Mouse (Mus musculus) cerebellum, postnatal 36 days (tissue): ENCODE data around the gene Gm49711.

Experiments
- DNase-seq, 2 experiments: peaks; one replicate each; pipeline ENCODE4 v3.0.0; 2021 to 2022; ENCODE audit warnings: mixed read lengths in 2 of 2

Gm49711 gene

DNA sequence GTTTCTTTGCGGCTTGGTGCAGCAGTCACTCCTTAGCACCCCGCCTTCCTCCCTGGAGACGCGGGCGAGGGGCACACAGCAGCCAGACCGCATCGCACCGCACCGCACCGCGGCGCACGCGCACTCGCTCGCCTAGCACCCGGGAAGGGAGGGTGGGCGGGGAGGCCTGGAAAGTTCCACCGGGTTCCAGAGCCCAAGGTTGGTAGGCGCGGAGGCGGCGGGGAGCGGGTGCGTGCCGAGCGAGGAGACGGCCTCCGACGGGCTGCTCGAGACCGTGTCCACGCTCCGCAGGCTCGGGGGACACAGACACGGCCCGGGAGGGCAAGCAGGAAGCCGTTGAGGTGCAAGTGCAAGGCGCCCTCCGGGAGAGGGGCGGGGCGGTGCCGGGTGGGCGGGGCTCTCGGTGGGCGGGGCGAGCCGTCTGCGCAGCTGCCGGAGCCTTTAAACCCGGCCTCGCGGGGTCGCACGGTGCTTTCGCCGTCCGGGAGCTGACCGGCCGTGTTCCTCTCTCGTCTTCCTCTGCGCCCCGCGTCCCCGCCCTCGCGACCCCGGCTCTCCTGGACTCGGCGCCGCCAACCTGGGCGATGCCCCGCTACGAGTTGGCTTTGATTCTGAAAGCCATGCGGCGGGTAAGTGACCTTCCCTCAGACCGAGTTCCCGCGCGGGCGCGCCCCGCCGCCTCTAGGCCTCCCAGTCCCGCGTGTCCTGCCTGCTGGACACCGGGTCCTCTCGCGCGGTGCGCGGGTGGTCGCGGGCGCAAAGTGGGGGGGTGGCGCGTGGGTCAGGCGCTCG, at the start of gene Gm49711, which contains the start of the genes Mrps6 and Slc5a3:
Gene Gm49711, plus strand, starts transcription at position 465 of the 792 bp plus-strand sequence.
Gene Mrps6, plus strand, starts transcription at position 419 of the 792 bp plus-strand sequence.
Gene Slc5a3, plus strand, starts transcription at position 471 of the 792 bp plus-strand sequence.
- DNase-seq = peak; percentile 84 to 85

DNA sequence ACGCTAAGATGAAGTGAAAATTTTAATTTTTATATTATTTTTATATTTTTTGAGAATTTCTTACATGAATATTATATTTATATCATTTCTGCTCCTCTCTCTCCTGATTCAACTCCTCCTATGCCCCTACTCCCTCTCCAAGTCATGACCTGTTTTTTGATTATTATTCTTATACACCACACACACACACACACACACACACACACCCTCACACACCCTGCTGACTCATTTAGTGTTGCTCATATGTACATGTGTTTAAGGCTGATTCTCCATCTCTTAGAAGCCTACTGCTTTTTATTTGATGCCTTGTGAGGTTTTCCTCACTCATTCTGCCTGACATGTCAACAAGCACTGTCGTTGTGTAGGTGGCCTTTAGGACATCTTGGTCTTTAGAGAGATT, 48.5 kb upstream of the Gm49711 start:
- DNase-seq = no peak

DNA sequence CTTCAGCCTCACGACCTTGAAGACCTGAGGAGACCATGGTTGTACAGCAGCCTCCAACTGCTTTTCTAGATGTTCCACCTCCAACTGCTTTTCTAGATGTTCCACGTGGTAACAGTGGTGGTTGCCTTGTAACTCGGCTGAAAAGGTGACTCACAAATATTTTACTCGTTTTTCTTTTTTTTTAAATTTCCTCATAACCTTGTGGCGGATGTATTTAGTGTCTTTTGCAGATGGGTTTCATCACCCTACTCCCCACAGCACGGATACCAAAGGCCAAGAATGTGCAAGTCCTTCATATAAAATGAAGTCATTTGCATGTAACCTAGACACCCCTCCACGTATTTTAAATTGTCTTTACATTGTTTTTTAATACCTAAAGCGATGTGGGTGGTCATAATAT, 41.3 kb upstream of the Gm49711 start:
- DNase-seq = no peak

DNA sequence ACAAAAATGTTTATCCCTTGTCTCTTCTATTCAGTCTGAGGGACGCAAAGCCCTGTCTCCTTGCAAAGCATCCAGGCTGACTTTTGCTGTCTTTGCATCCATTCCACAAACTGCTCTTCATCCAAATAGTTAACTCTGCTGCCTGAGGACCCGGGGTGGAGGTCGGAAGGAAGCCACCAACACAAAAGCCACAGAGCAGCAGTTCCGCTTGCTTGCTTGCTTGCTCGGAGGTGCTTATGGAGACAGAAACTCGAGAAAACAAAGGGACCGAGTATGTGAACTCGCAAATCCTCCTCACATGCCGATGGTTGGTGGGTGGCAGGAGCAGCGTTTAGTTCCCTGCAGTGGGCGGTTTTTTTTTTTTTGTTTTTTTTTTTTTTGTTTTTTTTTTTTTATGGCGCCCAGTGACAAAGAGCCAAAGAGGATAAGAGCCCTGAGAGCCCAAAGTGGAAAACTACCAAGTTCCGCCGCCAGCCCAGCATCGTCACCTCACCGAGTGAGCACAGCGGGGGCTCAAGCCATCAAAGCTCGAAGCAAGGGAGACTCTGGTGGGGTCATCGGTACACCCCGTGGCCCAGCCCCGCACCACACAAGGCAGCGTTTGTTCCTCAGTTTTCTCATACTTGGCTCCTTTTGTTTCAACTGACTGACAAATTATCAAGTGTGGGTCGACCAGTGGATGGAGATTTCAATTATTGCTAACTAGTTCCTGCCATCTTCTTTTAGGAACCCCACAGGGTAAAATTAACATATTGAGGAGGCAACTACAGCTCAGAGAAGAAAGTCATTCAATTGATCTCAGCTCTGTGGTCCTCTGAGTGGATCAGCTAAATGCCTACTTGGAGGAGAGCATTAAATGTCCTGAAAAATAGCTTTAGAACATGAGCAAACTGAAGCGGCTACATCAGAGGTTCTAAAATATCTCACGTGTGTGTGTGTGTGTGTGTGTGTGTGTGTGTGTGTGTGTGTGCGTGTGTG, 38.7 kb upstream of the Gm49711 start:
- peak; percentile 18 to 24 for DNase-seq

DNA sequence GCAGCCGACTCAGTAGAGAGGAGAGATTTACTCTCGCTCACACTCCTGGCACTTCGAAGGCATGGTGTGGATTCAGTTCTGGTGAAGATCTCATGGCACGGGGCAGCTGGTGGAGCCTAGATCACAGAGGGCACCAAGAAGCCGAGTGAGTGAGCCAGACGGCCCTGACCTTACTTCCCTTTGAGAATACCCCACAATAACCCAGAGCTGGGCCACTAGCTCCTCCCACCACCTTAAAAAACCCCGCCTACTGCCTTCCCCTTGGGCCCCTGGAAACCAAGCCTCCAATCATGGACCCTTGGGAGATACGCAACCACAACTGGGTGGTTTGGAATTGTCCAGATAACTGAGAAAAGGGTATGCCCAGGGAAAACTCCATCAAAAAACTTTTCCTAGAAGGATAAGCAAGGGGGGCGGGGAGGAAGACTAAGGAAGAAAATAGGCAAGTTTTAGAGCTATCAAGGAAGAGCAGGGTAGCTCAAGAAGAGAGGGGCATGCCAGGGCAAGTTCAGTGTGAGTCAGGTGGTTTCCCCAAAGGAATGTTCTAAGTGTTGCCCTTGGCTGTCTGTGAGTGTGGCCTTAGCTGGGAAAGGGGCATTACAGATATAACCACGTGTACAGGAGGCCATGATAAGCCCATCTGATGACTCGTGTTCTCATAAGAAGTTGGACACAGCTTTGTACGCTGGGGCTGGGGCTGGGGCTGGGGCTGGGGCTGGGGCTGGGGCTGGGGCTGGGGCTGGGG, 36.3 kb upstream of the Gm49711 start:
- no peak for DNase-seq

DNA sequence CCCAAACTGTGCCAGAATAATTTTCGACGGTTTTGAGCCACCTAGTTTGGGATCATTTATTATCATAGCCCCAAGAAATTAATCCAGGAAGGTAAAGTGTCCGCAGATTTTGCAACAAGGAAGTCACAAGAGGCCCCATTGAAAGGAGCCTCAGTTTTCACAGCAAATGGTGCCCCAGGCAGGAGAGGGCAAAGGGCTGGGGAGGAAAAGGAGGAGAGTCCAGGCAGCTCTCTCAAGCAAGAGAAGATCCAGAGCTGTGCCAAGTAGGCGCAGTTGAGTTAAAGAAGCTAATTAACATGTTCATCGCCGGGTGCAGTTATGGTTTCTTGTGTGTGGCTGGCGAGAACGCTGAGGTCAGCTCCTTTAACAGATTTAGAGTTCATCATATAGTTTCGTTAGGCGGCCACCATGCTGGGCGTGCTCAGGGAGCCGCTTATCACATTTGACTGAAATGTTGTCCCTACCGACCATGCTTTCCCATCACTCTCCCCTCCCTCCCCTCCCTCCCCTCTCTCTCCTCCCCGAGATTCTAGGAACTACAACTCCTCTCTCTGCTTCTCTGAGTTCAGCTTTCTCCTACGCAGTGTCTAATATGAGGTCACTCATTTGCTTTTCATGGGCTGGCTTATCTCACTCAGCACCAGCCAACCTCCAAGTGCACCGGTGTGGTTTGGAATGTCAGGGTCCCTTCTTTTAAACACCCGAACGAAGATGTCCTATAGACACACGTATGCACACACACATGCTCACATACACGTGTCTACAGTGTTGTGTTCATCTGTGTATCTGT, 35.4 kb upstream of the Gm49711 start:
- no peak for DNase-seq

DNA sequence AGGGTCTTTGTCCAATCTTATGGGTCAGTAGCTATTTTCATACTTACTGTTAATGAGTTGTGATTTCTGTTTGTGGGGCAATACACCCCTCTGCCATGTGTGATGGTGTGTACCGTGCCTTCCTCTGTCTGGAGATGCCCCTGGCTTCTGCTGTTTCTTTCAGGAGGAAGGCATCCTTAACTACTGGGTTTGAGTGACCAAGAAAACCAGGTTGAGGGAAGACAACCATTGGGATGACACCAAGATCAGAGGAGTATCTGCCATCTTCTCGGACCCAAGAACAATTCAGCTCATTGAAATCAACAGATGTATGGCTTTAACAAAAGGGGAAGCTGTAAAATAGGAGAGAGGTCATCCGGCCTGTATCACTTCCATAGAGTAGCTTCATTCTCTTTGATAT, 24.8 kb upstream of the Gm49711 start:
- no peak for DNase-seq

DNA sequence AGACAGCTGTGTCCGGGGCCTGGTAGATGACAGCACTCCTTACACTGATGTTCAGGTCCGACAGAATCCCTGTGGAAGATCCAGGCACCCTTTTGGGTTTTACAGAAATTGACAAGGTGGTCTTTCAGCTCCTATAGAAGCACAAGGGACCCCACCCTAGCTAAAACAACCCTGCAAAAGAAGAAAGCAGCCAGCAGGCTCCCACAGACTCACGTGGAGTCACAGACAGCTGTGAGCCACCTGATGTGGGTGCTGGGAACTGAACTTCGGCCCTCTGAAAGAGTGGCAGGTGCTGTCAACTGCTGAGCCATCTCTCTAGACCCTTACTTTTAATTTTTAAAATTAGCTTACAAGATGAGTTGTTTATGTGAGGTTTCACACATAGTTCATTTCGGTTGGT, 23.4 kb upstream of the Gm49711 start:
- no peak for DNase-seq

DNA sequence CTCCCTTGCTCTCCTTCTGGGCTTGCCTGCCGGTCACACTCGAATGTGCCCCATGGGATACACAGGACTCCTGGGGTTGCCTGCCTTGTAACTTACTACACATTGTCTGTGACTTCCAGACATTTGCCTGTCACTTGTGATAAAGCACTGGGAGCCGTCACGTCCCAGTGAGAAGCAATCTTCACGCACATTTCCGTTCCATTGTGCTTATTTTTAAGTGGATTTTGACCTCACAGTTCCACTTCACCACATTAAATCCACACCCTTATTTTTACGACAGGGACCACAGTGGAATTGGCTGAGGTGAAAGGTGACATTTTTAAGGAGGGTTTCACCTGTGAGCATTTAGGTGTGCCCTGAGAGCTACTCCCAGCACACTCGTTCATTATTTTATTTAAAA, 21.4 kb upstream of the Gm49711 start:
- DNase-seq = no peak

DNA sequence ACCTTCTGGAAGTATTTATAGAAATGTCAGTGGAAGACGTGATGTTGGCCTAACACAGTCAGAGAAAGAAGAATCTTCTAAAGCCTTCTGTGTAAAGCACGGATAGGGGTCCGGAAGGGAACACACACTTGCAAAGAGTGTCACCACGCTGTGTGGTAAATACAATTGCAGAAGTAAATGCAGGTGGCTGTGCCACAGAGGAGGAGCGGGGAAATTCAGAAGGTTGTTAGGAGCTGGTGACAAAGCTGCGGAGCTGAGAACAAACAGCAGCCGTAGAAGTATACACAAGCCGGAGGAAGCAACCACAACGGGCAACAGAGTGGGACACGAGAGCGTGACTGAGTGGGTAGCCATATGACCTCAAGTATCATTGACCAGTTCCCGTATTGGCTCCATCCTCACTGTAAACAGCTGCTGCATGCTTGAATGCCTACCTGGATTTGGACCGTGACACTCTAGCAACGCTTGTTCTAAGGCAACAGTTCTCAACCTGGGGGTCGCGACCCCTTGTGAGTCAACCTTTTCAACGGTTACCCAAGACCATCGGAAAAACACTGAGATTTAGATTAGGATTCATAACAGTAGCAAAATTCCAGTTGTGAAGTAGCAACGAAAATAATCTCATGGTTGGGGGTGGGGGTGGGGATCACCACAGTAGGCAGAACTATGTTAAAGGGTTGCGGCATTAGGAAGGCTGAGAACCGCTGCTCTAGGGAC, 20.1 kb upstream of the Gm49711 start:
- no peak for DNase-seq

DNA sequence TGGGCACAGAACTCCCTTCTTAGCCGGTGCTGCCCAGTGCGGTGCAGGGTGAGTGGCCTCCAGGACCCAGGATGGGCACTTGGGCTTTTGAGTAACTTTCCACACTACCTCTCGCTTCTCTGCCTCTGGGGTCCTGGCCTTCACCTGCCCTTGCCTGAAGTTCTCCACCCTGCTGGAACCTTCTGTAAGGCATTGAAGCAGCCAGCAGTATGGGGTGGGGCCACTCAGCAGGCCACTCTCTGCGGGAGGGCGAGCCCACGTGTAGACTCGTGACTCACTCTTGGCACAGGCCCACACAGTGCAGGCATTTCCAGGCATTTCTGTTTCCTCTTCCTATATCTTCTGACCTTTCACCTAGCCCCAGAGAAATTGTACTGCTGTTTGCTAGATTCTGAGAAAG, 18.7 kb upstream of the Gm49711 start:
- DNase-seq = no peak

DNA sequence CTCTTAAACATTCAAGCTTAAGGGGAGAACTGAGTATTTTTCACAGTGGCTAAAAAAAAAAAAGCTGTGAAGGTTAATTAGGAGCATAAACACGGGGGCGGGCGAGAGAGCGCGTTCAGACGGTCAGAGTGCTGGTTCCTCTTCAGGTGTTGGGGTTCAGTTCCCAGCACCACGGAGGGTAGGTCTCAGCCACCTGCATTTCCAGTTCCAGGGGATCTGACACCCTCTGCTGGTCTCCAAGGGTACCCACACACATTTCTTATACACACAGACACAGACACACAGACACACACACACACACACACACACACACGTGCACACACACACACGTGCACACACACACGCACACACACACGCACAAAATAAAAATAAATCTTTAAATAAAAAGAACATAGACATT, 18.1 kb upstream of the Gm49711 start:
- DNase-seq = no peak

DNA sequence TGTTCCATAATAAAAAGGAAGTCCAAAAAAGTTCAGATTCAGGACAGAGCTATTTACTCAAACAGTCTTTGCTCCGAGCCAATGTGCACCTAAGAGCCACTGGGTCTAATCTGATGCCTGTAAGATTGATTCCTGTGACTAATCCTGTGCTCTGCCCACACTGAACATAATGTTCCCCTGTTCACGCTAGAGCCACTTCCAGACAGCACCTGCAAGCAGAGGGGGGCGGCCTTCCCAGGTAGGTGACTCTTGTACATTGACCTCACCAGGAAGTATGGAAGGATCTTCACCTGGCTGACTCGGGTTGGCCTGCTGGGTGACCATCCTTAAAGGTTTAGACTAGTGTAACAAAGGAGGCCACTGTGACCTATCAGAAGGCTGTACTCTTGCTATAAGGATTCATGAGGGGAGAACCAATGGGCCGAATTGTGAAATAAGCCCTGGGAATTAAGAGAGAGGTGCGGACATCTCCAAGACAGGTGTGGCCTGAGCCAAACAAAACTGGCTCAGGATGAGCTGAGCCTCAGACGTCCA, 6.3 kb upstream of the Gm49711 start:
- DNase-seq = no peak

DNA sequence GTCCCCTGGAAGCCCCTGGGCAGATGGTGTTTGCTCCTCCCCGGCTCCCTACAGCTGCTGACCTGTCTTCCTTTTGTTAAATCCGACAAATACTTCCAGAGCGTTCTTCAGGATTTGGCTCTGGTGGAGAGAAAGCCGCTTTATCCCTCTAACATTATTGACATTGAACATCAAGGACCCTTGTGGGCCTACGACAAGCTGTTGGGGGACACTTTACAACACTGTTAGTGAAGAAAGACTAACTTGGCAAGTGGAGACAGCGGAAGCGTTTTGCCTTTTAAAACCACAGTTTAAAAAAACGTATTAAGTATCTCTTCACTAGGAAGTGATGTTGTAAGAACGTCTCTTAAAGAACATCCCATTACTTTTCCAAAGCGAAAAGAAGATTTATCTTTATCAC, 5.5 kb upstream of the Gm49711 start:
- no peak for DNase-seq

DNA sequence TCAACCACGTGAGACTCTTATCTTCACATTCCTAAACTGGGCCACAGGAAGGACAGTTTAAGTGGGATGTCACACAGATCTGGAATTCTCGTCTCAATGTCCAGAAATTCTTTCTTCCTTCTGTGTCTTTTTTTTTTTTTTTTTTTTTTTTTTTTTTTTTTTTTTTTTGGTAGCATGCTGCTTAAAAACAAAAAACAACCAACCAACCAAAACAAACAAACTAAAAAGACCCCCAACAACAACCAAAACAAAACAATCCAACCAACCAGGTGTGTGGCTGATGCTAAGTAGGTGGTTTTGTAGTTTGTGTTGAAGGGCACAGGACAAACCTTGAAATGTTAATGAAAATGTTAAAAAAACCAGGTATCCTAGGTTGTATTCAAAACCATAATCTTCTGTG, 1.4 kb upstream of the Gm49711 start:
- DNase-seq = no peak

DNA sequence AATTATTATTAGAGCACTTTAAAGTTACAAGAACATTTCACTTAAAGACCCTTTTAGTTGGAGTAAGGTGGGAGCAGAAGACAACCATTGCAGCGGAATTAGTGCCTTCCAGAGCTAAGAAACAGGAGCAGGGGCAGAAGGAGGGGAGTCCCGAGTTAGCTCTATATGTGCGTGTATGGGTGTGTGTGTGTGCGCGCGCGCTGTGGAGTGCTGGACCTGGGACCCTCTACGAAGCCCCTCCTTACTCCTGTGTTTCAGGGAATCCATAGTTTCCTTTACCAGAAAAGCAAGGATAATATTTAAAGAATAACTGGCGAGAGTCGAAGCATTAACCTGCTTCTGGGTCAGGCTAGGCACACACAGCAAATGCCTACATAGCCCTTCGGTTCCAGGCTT, 662 bp upstream of the Gm49711 start:
- DNase-seq = no peak

DNA sequence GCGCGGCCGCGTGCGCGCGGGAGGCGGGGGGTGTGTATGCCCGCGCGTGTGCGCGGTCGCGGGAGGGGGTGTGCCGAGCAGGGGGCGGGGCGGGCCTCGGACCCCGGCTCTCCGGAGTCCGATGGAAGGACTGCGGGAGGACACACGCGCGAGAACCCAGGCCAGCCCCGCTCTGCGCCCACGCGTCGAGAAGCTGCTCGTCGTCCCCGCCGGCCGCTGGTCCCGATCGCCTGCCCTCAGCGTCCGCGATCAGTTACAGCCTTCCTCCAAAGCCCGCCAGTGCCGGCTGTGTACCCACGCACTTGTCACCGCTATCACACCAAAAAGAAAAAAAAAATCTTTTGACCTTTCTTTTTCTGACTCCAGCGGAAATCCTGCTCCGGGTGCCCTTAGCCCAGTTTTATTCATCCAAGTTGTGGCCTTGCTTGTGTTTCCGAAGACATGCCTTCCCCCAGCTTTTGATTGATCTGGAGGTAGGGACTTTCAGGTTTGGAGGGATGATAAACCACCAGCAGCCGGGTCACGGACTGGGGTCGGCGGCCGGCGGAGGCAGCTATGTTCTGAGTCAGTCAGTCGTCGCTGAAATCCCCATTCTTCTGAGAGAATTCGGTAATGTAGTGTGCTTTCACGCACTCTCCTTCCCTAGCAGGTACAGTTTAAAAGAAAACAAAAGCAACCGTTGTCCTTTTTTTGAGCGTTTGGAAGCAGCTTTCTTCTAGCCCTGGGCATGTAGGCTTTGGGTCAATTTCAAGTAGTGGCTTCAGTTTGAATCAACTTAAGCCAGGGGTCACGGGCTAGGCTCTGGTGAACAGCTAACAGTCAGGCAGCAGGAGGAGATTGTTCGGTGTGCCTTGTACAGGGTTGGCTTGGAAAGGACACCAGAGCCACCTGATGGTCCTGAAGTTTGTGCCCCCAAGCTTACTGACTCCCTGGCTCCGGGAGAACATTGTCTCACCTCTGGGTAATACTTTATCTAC, 816 bp downstream of the Gm49711 start:
- no peak for DNase-seq

DNA sequence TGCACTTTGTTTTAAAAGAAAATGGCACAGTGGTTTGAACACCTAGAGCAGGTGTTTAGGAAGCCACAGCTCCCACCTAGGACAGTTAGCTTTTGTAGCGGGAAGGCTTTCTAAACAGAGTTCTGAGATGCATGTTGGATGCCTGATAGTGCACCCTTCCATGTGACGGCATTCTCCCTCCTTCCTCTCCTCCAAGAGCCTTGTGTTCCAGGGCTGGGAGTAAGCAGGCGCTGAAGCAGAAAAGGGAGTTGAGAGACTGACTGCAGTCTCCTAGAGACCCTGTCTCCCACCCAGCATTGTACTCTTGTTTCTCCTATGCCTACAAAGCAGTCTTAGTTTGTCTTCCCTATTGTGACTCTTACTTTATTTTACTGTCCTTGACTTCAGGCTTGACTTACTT, 2.1 kb downstream of the Gm49711 start:
- no peak for DNase-seq

DNA sequence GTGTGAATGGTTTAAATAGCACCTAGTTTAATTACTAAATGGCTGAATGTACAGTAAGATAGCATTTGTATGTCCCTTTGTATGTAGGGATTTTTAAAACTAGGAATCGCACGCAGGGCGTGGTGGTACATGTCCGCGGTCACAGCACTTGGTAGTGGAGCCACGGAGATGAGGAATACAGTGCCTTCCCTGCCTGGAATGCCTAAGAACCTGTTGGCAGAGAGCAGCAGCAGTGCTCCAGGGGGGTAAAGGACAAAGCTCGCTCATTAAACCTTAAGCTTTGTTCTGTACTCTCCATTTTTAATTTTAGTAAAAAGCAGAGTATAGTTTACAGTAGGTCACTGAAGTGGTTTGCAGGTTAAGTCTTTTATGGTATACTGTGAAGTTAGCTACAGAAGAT, 3.5 kb downstream of the Gm49711 start:
- no peak for DNase-seq

DNA sequence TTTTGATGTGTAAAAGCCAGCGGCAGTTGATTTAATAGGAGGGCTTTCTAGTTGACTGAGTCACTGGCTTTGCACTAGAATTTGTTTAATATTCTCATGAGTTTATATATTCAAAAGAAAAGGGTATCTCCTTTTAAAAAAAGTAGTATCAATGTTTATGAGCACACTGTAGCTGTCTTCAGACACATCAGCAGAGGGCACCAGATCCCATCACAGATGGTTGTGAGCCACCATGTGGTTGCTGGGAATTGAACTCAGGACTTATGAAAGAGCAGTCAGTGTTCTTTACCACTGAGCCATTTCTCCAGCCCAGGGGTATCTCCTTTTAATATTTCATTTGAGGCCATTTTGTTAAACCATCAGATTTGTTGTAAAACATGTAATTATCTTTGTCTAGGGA, 4.7 kb downstream of the Gm49711 start:
- DNase-seq = no peak
